Mouse (Mus musculus) megakaryocyte, adult 5-6 weeks (primary cell): Measurements from ENCODE around the gene Speg. TPM values are rescaled to one million over a fixed set of nuclear protein-coding genes. Genes with fewer than 3 reads are reported as not detected.

Experiments
- ATAC-seq: 2 replicates; pipeline ENCODE4 v1.8.0; 2016; ENCODE audit warnings: mild to moderate bottlenecking, inconsistent platforms; ENCODE audit not compliant: poor library complexity, severe bottlenecking
- total RNA-seq, 2 experiments: library from RNA; stranded (forward) in 1 of 2; stranded (reverse) in 1 of 2; fragments of 153-499, 151-499 nt in 1 of 2; fragments of 221-1000, 200-1000 nt in 1 of 2; gene quantifications; 2 replicates each; pipeline versions ENCODE4 v1.2.3 to v1.2.4; 2015 to 2017

Gene Speg
- total RNA-seq, 2 experiments from 2014 or later: 0.11 TPM; not detected in 1

- ATAC-seq: no peak
Measured at GRCm38 (mm10) chr1:75438782-75439181, 63.7 kb downstream of the Speg start.

DNA sequence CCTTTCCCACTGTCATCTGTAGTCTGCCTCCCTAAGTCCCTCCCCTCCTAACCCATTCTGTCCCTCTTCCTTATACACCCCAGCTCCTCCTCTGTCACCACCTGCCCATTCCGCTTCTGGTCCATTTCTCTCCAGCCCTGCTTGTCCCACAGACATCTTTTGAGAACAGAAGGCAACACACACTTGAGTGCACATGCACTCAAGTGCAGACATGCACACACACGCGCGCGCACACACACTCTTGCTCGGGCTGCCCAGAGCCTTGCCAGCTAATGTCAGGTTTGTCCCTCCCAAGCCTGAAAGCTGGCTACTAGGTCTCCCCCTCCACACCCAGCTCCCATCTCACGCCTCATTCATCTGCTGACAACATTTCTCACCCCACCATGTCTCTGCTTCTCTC, 65.6 kb downstream of the Speg start:
- no peak for ATAC-seq

DNA sequence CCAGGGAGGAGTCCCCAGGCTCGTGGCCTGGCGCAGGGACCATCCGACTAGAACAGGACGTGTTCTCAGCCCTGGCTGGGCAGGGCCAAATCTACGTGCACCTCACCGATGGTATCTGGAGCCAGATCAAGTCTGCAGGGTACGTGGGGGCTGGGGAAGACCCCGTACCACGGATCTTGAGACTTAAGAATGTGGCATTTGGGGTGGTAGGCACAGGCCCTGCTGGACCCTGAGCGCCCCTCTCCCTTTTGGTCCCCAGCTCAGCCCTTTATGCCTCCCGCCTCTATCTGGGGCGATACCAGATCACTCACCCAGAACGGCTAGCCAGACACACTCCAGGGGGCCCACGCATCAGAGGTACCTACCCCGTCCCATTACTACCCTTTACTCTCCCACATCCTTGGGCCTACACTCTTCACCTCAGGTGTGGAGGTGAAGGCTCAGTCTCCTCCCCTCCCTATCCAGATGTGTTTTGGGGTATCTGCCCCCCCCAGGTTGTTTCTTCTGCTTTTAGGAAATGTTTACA, 66.4 kb downstream of the Speg start:
- no peak for ATAC-seq

GRCm38 (mm10) chr1:75442171-75442570, 67.1 kb downstream of the Speg start:
- ATAC-seq: no peak

- no peak for ATAC-seq
Measured at GRCm38 (mm10) chr1:75442811-75443210, 67.7 kb downstream of the Speg start.

DNA sequence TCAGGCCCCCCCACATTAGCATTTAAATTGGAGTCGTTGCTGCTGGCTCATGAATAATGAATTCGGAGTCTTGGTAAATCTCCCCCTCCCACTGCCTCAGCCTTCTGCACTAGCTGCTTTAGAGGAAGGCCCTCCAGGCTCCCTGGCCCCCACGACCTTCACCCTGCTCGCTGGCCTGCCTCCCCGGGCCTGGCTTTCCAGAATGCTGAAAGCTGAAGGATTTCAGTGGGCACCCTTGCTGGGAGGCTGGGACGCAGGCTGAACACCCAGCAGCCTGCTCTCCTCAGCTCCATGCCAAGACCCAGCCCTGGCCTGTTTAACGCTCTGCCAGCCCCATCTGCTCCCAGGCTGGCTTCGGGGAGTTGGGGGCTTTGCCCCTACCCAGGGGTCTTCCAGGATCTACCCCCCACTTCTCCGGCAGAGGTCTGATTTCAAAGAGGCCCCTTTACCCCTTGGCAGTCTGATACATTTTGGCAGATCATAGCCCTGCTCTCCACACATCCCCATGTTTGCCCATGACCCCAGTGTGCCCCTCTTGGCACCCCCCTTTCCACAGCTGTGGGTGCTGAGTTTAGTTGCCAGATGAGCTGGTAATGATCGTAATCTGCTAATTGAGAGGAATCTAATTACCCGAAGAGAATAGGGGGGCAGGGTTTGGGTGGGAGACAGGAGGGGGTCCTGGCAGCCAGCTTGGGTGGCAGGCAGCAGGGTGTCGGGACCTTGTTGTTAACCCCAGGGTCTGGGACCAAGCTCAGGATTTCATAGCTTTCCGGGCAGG, 68.3 kb downstream of the Speg start:
- no peak for ATAC-seq

DNA sequence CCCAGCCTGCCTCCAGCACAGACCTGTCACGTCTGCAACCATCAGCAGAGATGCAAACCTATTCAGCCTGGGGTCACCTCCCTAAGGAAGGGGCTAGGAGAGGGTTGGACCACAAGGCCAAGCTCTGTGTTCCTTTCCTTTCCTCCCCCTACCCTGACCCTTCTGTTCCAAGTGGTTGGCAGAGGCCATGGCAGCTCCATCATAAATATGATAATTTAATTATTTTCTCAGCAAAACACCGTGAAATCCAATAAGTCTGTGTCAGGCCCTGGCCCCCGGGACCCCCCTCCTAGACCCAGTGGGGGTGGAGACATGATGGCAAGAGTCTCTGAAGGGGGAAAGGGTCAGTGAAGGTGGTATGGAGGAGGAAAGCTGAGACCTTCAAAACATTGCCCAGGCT, 69.1 kb downstream of the Speg start:
- ATAC-seq: no peak

DNA sequence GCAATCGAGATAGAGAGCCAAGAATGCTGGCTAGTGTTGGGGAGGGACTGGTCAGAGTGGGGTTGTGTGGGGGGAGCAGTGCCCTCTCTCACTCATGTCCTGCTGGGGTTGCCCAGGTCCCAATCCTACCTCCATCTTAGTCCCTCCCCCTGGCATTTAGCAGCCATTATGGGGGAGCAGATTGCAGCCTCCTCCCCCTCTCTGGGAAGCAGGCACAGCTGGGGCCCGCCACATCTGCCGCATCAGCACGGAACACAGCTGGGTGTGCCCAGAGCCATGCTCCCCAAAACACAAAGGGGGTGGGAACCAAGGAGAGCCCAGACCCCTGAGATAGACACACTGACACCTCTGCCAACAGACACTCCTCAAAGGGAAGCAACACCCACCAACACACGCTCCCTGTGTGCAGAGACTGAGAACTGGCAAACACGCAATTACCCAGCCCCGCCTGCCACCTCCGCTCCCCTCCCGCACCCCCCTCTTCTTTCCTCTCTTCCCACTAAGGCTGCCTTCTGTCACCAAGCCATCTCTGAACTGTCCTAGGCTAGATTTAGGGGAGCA, 70.1 kb downstream of the Speg start:
- no peak for ATAC-seq

DNA sequence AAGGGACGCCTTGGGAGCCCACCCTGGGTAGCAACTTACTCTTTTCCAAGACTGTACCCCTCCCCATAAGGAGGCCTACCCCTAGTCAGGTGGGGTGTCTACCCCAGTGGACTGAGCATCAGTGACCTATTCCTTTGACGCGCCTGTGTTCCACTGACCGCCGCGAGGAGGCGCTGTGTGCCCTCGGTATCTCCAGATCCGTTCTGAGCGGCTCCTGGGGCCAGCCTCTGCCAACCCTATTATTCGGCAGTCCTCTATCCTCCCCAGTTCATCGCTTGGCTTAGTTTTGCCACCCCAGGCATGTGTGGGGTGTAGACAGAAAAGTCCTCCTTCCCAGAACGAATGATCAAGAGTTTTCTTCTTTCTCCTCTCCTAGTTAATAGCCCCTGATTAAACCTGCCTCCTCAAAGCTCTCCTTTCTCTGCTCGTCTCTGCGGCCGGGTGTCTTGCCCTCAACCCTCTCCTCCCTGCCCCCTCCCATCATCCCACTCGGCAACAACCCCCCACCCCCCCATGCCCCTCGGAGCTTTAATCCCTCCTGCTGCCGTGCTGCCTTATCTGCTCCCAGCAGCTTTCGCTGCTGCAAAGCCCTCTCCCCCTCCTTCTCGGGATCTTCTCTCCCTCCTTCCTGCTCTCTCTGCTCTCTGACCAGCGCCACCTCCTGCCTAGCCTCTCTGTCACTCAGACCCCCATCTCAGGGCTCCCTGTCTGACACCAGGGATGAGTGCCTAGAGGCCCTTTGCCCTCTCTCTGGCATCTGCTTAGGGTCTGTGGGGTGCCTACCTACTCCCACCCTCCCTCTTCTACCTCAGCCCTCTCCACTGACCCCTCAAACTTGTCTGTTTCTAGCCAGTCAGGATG, 70.9 kb downstream of the Speg start:
- ATAC-seq: peak; percentile 85

GRCm38 (mm10) chr1:75446656-75447055, 71.6 kb downstream of the Speg start:
- ATAC-seq: no peak

DNA sequence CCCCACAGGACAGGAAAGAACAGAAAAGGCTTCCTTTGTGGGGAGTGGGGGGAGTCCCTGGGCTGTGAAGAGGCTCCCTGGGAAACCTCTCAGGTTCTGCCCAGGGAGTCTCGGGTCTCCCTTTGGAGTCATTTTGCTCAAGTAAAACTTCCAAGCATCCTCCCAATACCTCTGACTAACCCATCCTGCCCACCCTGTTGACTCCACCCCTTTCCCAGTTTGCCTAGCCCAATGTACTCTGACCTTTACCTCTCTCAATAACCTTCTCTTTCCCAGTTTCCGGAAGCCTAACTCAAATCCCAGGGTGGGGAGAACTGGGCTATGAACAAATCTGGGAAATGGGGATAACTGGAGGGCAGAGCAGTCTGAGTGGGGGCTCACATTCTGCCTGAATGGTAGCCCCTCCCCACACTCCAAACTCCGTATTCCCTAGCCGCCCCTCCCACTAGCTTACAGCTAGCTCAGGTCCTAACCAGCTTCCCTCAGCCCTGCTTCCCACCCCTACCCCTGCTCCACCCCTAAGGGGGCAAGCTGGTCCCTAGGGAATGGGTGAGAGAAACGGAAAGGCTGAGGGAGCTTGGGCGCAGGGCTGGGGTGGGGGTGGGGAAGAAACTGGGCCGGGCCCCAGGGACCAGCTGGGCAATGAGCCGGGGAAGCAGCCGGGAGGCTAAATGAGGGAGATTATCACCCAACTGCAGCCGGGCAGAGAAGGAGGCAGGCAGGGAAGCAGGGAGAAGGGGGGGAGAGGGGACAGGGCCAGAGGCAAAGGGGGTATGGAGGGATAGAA, 72.4 kb downstream of the Speg start:
- no peak for ATAC-seq

- ATAC-seq: no peak
Measured at GRCm38 (mm10) chr1:75448052-75448431, 72.9 kb downstream of the Speg start.

- no peak for ATAC-seq
Measured at GRCm38 (mm10) chr1:75448937-75449336, 73.8 kb downstream of the Speg start.

DNA sequence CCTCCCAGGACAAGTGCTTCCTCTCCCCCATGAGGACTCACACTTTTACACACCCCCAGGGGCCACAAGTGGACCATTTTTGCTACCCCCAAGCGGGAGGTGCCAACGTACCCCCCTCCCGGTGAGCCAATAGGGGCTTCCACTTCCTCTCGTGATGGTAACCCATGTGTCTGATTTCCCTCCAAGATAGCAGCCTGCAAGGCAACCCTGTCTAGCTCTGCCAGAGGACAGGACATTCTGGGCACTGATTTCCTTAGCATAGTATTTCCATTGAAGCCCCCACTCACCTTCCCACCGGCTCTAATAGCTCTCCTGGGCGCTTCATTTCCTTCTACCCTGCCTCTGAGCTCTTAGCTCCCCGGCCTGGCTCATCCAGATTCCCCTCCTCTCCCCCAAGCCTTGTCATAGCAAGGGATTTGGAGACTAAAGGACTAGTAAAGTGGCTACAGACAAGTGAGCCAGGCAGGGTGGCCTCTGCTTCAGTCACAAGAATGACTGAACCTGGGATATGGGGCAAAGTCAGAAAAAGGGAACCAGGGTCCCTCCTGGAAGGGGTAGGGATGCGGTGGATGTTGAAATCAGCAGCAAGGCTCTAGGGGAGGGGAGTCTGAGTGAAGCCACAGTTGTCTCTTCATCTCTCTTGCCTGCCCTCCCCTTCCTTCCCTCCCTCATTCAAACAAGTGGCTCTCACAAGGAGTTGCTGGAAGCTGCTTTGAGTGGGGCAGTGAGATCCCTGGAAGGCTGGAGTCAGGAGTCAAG, 74.5 kb downstream of the Speg start:
- ATAC-seq: peak; percentile 17; the same call in 1 of the 2 replicates

DNA sequence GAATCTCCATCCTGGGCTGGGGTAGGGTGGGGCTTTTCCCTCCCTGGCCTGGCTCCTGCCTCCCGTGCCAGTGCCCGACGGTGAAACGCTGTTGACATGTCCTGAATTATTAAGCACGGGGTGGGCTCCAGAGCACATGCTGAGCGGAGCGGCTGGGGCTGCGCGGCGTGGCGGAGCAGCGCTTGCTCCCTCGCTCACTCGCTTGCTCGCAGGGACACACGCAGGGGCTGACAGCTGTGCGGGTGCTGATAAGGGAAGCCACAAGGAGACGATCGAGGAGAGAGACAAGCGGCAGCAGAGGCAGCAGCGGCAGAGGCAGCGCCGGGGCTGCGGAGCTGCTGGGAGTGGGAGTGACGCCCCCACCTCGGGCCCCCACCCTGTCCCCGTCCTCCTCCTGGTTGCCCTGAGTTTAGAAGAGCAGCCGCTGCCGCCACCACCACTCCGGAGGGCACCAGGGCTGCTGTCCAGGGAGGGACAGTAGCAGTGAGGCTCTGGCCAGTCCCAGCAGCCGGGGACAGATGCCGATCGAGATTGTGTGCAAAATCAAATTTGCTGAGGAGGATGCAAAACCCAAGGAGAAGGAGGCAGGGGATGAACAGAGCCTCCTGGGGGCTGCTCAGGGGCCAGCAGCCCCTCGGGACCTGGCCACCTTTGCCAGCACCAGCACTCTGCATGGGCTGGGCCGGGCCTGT, 75.4 kb downstream of the Speg start, which contains the start of gene Asic4:
TSS of gene Asic4 (plus strand) at position 123 of the 692 bp plus-strand sequence.
- 0 out of 2 replicates have a peak, but pooled peaks have one; percentile 39 for ATAC-seq

GRCm38 (mm10) chr1:75451900-75452299, 76.8 kb downstream of the Speg start:
- ATAC-seq: no peak

GRCm38 (mm10) chr1:75455433-75455832, 80.3 kb downstream of the Speg start:
- ATAC-seq: no peak

DNA sequence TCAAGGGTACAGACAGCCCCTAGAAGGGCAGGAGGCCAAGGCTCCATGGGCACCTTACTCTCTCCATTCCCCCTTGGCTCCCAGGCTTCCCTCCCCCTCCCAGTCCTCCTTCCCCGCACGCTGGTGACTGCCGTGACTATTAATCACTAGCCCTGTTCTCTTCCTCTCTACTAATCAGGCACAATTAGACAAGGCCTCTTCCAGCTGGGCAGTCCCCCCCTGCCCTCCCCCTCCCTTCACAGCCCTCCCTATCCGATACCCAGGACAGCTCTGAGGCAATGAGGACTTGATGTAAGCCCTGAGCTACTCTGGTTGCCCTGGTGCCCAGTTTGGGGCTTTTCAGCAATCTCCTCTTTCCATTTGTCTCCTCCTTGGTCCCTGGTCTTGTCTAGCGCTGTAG, 80.9 kb downstream of the Speg start:
- ATAC-seq: no peak
